1 mouse cellular context compared by ENCODE assay signal in the genomic region with DNA sequence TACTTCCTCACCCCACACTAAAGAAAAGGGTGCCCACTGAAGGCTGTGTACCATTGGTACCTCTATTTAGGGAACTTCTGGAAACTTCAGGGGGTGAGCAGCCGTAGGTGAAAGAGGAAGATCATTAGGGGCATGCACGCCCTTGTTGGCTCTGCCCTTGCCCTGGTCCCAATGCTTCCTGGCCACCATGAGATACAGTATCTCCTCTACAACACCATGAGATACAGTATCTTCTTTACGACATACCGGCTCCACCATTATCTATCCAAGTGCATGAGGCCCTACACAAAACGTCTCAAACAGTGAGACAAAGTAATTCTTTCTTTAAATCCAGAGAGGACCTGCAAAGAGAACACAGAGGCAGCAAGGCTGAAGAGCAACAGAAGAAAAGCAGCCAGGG.
TF ChIP-seq lines count a peak whose summit lies in the region.

No protein-coding gene starts in this region.

TF ChIP-seq in MEL, 35 proteins besides CTCF, POLR2A, EP300 and RAD21 (continued from another document):
- TF ChIP-seq POLR2AphosphoS5 (IDR thresholded peaks at IDR 0.05; ENCODE audit: borderline replicate concordance, low read depth, low read length) (no peak), GATA1 (IDR thresholded peaks at IDR 0.05; ENCODE audit: low read depth, low read length) (peak; percentile 68), USF2 (IDR thresholded peaks at IDR 0.05; ENCODE audit: borderline replicate concordance in 1 of 2, insufficient read depth in 1 of 2, low read depth in 1 of 2, low read length in 2 of 2) (no peak), TBP (IDR thresholded peaks at IDR 0.05; ENCODE audit: low read depth, low read length) (no peak)
